Mouse (Mus musculus): ENCODE measurements around the gene Slc5a10. TPM values are rescaled to one million over a fixed set of nuclear protein-coding genes. Genes with fewer than 3 reads are reported as not detected.

Gene Slc5a10
- polyA plus RNA-seq, 1 experiment: 0.27 TPM

DNA sequence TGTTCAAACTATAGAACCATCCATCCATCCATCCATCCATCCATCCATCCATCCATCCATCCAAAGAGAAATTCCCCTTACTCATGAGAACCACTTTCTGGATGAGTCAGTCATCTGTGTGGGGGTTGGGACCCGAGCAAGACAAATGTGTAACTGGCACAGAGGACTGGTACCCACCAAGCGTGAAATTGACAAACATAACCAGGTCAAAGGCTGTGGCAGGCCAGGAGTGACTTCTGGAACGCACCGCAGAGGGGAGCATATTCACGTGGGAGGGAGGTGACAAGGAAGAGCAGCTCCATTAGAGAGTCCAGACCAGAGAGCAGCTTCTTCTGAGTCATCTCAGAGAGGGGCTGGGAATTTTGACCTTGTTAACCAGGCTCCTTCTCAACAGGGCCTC lies 1.5 kb upstream of the Slc5a10 start:
- Histone ChIP-seq H3K27ac (ENCODE audit: control insufficient read depth, insufficient read depth, low read length) (no peak overlapping the region), H3K36me3 (ENCODE audit: control insufficient read depth, insufficient read depth, low read length) (no peaks in the 10 kb centered on the region), H3K27me3 (ENCODE audit: control insufficient read depth, insufficient read depth, low read length) (no peaks in the 10 kb centered on the region), H3K4me3 (ENCODE audit: control insufficient read depth, insufficient read depth, low read length) (no peak overlapping the region), H3K4me1 (replicated peaks; ENCODE audit: control insufficient read depth, insufficient read depth, low read length) (no peaks in the 10 kb centered on the region)
- DNase-seq: no peak
- WGBS: 88% methylated on average over 5 of the region's 5 CpGs
- TF ChIP-seq CTCF (IDR thresholded peaks at IDR 0.05; ENCODE audit: borderline replicate concordance, control insufficient read depth, extremely low read depth, insufficient read depth, low read length, poor library complexity) (no peak), POLR2A (IDR thresholded peaks at IDR 0.05; ENCODE audit: control insufficient read depth, extremely low read depth, insufficient read depth, low read length, poor library complexity) (no peak)

DNA sequence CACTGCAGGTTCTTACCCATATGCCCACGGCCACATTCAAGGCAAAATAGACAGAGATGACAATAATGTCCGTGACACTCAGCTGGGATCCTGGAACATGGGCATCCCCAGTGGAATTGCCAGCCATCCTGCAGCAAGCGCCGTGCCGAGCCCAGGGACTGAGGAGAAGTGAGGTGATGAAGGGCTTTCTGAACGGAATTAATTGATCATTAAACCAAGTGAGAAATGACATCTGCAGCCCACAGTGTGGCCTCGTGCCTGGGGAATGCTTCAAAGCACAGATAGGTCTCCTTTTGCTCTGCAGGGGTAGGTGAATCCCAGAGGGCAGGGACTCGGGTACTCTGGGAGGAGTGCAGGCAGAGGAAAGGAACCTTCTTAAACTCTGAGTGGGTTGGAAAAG lies 800 bp downstream of the Slc5a10 start:
- Histone ChIP-seq H3K27ac (ENCODE audit: control insufficient read depth, insufficient read depth, low read length) (no peak overlapping the region), H3K36me3 (ENCODE audit: control insufficient read depth, insufficient read depth, low read length) (no peaks in the 10 kb centered on the region), H3K4me3 (ENCODE audit: control insufficient read depth, insufficient read depth, low read length) (no peak overlapping the region), H3K4me1 (replicated peaks; ENCODE audit: control insufficient read depth, insufficient read depth, low read length) (no peaks in the 10 kb centered on the region), H3K27me3 (ENCODE audit: control insufficient read depth, insufficient read depth, low read length) (no peaks in the 10 kb centered on the region)
- no peak for TF ChIP-seq CTCF (IDR thresholded peaks at IDR 0.05; ENCODE audit: borderline replicate concordance, control insufficient read depth, extremely low read depth, insufficient read depth, low read length, poor library complexity)
- TF ChIP-seq POLR2A (IDR thresholded peaks at IDR 0.05; ENCODE audit: control insufficient read depth, extremely low read depth, insufficient read depth, low read length, poor library complexity): no peak
- WGBS: 93% methylated on average over 8 of the region's 8 CpGs
- no peak for DNase-seq

DNA sequence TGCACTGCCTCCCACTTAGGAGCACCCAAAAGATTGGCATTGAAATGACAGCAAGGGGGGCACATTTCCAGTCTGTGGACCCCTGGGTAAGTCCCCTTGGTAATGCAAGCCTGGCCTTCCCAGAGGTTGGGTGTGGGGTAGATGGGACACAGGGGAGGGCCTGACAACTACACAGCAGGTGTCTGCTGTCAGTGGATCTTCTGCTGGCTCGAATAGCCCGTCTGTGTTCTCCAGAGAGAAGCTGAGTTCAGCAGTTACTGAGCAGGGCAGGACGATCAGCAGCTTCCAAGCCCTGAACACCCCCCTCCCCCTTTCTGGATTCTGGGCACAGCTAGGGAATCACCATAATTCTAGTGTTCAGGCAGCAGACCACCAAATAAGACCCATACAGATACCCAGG lies 1.2 kb downstream of the Slc5a10 start:
- TF ChIP-seq CTCF (IDR thresholded peaks at IDR 0.05; ENCODE audit: borderline replicate concordance, control insufficient read depth, extremely low read depth, insufficient read depth, low read length, poor library complexity) (no peak), POLR2A (IDR thresholded peaks at IDR 0.05; ENCODE audit: control insufficient read depth, extremely low read depth, insufficient read depth, low read length, poor library complexity) (no peak)
- 90% methylated on average over 3 of the region's 3 CpGs for WGBS
- H3K4me3 ChIP-seq (ENCODE audit: control insufficient read depth, insufficient read depth, low read length): no peak overlapping the region
- H3K36me3 ChIP-seq (ENCODE audit: control insufficient read depth, insufficient read depth, low read length): no peaks in the 10 kb centered on the region
- H3K27me3 ChIP-seq (ENCODE audit: control insufficient read depth, insufficient read depth, low read length): no peaks in the 10 kb centered on the region
- no peak for DNase-seq
- no peak overlapping the region for H3K27ac ChIP-seq (ENCODE audit: control insufficient read depth, insufficient read depth, low read length)
- H3K4me1 ChIP-seq (replicated peaks; ENCODE audit: control insufficient read depth, insufficient read depth, low read length): no peaks in the 10 kb centered on the region

DNA sequence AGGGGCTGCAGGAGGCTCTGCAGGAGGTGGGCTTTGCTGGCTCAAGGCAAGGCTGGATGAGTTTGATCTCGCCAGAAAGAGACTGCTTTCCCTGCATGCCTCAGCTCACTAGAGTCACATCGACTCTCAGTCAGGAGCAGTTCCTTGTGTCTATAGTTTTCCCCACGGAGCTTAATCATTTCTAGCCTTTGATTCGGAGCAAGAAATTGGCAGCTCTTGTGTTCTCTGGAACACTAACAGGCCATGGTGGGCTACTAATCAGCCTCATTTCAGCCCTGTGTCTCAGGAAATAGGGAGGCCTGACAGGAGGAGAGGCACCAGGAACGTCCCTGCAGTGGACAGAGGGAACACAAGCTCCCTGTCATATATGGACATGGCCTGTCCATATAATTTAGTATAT lies 2.6 kb downstream of the Slc5a10 start:
- Histone ChIP-seq H3K36me3 (ENCODE audit: control insufficient read depth, insufficient read depth, low read length) (no peaks in the 10 kb centered on the region), H3K27me3 (ENCODE audit: control insufficient read depth, insufficient read depth, low read length) (no peaks in the 10 kb centered on the region), H3K4me3 (ENCODE audit: control insufficient read depth, insufficient read depth, low read length) (no peak overlapping the region), H3K4me1 (replicated peaks; ENCODE audit: control insufficient read depth, insufficient read depth, low read length) (no peaks in the 10 kb centered on the region), H3K27ac (ENCODE audit: control insufficient read depth, insufficient read depth, low read length) (no peak overlapping the region)
- no peak for DNase-seq
- 86% methylated on average over 5 of the region's 5 CpGs for WGBS
- TF ChIP-seq POLR2A (IDR thresholded peaks at IDR 0.05; ENCODE audit: control insufficient read depth, extremely low read depth, insufficient read depth, low read length, poor library complexity): no peak
- no peak for TF ChIP-seq CTCF (IDR thresholded peaks at IDR 0.05; ENCODE audit: borderline replicate concordance, control insufficient read depth, extremely low read depth, insufficient read depth, low read length, poor library complexity)

DNA sequence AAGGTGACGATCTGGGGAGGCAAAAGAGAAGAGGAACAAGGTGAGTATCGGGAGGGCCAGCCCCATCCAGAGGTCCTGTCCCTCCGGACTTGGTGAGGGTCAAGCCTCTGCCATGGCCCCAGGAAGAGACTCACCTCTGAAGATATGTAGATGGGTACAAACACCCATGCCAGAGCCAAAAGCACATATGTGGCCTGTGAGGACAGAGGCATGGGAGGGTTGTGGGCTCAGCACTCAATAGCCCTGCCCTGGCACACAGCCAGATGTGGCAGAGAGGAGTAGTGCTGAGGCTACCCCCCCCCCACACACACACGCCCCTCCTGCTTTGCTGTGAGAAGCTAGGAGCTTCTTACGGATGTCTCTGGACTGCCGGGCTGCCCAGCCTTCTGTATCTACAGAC lies 5.5 kb downstream of the Slc5a10 start:
- Histone ChIP-seq H3K36me3 (ENCODE audit: control insufficient read depth, insufficient read depth, low read length) (no peaks in the 10 kb centered on the region), H3K27ac (ENCODE audit: control insufficient read depth, insufficient read depth, low read length) (no peak overlapping the region), H3K4me1 (replicated peaks; ENCODE audit: control insufficient read depth, insufficient read depth, low read length) (no peaks in the 10 kb centered on the region), H3K27me3 (ENCODE audit: control insufficient read depth, insufficient read depth, low read length) (no peaks in the 10 kb centered on the region), H3K4me3 (ENCODE audit: control insufficient read depth, insufficient read depth, low read length) (no peak overlapping the region)
- TF ChIP-seq POLR2A (IDR thresholded peaks at IDR 0.05; ENCODE audit: control insufficient read depth, extremely low read depth, insufficient read depth, low read length, poor library complexity) (no peak), CTCF (IDR thresholded peaks at IDR 0.05; ENCODE audit: borderline replicate concordance, control insufficient read depth, extremely low read depth, insufficient read depth, low read length, poor library complexity) (no peak)
- WGBS: 74% methylated on average over 6 of the region's 6 CpGs
- no peak for DNase-seq

DNA sequence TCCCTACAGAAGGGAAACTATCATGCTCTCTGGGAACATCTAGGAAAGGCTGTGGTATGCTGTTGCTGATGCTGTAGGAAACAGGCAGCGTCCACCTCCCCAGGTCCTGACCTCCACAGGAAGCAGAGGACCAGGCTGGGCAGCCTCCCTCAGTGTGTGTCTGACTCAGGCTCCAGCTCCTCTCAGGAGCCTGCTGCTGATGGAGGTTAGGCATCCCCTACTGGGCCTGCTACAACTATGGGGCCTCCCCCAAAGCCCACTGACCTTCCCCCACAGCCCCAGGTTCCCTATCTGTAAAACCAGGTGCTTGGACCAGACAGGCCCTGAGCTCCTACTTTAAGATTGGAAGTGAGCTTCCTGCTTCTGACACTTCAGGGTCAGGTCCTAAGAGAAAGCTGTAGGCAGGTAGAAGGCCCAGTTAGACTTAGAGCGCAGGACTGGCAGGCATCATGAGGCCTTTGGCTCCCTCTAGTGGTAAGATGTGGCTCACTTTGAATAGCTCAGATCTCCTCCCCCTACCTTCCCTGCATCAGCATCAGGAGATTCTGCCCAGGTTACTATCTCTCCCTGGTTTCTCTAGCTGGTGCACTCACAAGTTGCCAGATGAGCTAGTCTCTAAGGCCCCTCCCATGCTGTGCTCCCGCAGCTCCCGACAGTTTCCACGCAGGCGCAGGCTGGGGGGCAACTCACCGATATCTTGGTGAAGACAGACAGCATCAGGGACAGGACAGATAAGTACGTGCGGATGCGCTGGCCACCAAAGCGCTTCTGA lies 6.1 kb downstream of the Slc5a10 start:
- peak; percentile 73 for DNase-seq
- 49% methylated on average over 11 of the region's 11 CpGs for WGBS
- Histone ChIP-seq H3K27me3 (ENCODE audit: control insufficient read depth, insufficient read depth, low read length) (no peaks in the 10 kb centered on the region), H3K36me3 (ENCODE audit: control insufficient read depth, insufficient read depth, low read length) (no peaks in the 10 kb centered on the region), H3K4me3 (ENCODE audit: control insufficient read depth, insufficient read depth, low read length) (no peak overlapping the region), H3K27ac (ENCODE audit: control insufficient read depth, insufficient read depth, low read length) (no peak overlapping the region), H3K4me1 (replicated peaks; ENCODE audit: control insufficient read depth, insufficient read depth, low read length) (no peaks in the 10 kb centered on the region)
- TF ChIP-seq POLR2A (IDR thresholded peaks at IDR 0.05; ENCODE audit: control insufficient read depth, extremely low read depth, insufficient read depth, low read length, poor library complexity): no peak
- no peak; the same call in 1 of the 2 replicates for TF ChIP-seq CTCF (IDR thresholded peaks at IDR 0.05; ENCODE audit: borderline replicate concordance, control insufficient read depth, extremely low read depth, insufficient read depth, low read length, poor library complexity)
